Mouse (Mus musculus) ES-Bruce4 (cell line): ENCODE results near the gene Filip1. TPM values are rescaled to one million over a fixed set of nuclear protein-coding genes. Genes with fewer than 3 reads are reported as not detected.

Experiments
- H3K27ac ChIP-seq: 2 replicates; pipeline ENCODE4 v1.5.1; 2012; ENCODE audit warnings: low read length, inconsistent platforms; ENCODE audit not compliant: insufficient read depth
- H3K27me3 ChIP-seq: 2 replicates; pipeline ENCODE4 v1.6.1; 2012; ENCODE audit warnings: mild to moderate bottlenecking, low read length, inconsistent platforms; ENCODE audit not compliant: control insufficient read depth, poor library complexity, insufficient read depth, severe bottlenecking
- H3K36me3 ChIP-seq: 2 replicates; pipeline ENCODE4 v1.6.1; 2012; ENCODE audit warnings: inconsistent platforms, mild to moderate bottlenecking, low read length, moderate library complexity; ENCODE audit not compliant: control insufficient read depth, poor library complexity, insufficient read depth, severe bottlenecking
- H3K4me1 ChIP-seq: one replicate; pipeline ENCODE4 v1.8.1; 2011; ENCODE audit warnings: low read length; ENCODE audit not compliant: control insufficient read depth, insufficient read depth
- H3K4me3 ChIP-seq: 2 replicates; pipeline ENCODE4 v1.5.1; 2011; ENCODE audit warnings: low read depth, mild to moderate bottlenecking, low read length
- H3K9ac ChIP-seq: 2 replicates; pipeline ENCODE4 v1.6.1; 2012; ENCODE audit warnings: low read depth, mild to moderate bottlenecking, inconsistent platforms; ENCODE audit not compliant: poor library complexity, severe bottlenecking
- H3K9me3 ChIP-seq: replicated peaks from 2 replicates; pipeline ENCODE4 v1.6.1; 2012; ENCODE audit warnings: mild to moderate bottlenecking, low read length, inconsistent platforms; ENCODE audit not compliant: control insufficient read depth, poor library complexity, insufficient read depth, severe bottlenecking
- CTCF ChIP-seq: IDR thresholded peaks from one replicate; pipeline ENCODE4 v1.8.1; 2011; ENCODE audit warnings: low read depth, low read length
- EP300 ChIP-seq: IDR thresholded peaks from 2 replicates; pipeline ENCODE4 v1.6.1; 2011; ENCODE audit warnings: low read depth, low read length; ENCODE audit not compliant: insufficient read depth
- POLR2A ChIP-seq: IDR thresholded peaks from one replicate; pipeline ENCODE4 v1.8.1; 2011; ENCODE audit warnings: low read length; ENCODE audit not compliant: insufficient read depth
- polyA plus RNA-seq: library from polyadenylated mRNA; stranded (reverse); fragments of >200 nt; gene quantifications from 2 replicates; pipeline ENCODE4 v1.2.4, GENCODE M21; 2011; ENCODE audit warnings: low read depth; ENCODE audit not compliant: missing spikeins, insufficient read depth, insufficient read length

The Filip1 gene
- polyA plus RNA-seq, 1 experiment = not detected

GRCm38 (mm10) chr9:79926464-79927155 lies 86.0 kb downstream of the Filip1 start:
- H3K9me3 ChIP-seq = no peaks in the 10 kb centered on the region
- H3K36me3 ChIP-seq = no peaks in the 10 kb centered on the region
- H3K4me1 ChIP-seq = no peaks in the 10 kb centered on the region
- no peak for TF ChIP-seq POLR2A
- TF ChIP-seq EP300 = no peak
- no peak for TF ChIP-seq CTCF
- H3K27ac ChIP-seq = no peak overlapping the region
- H3K4me3 ChIP-seq = no peak overlapping the region
- no peaks in the 10 kb centered on the region for H3K27me3 ChIP-seq
- H3K9ac ChIP-seq = no peak overlapping the region

- TF ChIP-seq EP300 = no peak
- TF ChIP-seq CTCF = no peak
- no peak for TF ChIP-seq POLR2A
- H3K27me3 ChIP-seq = no peaks in the 10 kb centered on the region
- H3K27ac ChIP-seq = no peak overlapping the region
- no peaks in the 10 kb centered on the region for H3K4me1 ChIP-seq
- no peak overlapping the region for H3K4me3 ChIP-seq
- H3K9ac ChIP-seq = no peak overlapping the region
- H3K36me3 ChIP-seq = no peaks in the 10 kb centered on the region
- H3K9me3 ChIP-seq = no peaks in the 10 kb centered on the region
Observed at GRCm38 (mm10) chr9:79925950-79926349, 86.7 kb downstream of the Filip1 start.

DNA sequence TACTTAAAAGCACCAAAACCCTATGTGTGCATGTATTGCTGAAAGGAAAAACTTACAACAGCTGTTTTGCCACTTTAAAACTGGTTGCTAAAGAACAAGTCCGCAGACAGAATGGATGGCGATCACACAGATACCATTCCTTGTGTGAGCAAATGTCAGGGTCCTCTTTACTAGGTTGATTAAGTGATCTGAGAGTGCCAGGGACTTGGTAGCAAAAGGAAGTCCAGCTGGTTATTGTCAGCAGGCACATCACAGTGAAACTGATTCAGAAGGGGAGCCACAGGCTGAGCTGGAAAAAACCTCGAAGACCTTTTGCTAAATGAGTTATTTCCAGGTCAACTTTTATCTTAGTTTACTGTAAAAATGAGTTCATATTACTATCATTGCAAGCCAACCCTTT lies 89.4 kb downstream of the Filip1 start:
- H3K9me3 ChIP-seq = no peaks in the 10 kb centered on the region
- no peaks in the 10 kb centered on the region for H3K4me1 ChIP-seq
- H3K27me3 ChIP-seq = no peaks in the 10 kb centered on the region
- no peak for TF ChIP-seq POLR2A
- TF ChIP-seq EP300 = no peak
- no peak for TF ChIP-seq CTCF
- no peak overlapping the region for H3K4me3 ChIP-seq
- H3K27ac ChIP-seq = no peak overlapping the region
- H3K36me3 ChIP-seq = no peaks in the 10 kb centered on the region
- no peak overlapping the region for H3K9ac ChIP-seq

DNA sequence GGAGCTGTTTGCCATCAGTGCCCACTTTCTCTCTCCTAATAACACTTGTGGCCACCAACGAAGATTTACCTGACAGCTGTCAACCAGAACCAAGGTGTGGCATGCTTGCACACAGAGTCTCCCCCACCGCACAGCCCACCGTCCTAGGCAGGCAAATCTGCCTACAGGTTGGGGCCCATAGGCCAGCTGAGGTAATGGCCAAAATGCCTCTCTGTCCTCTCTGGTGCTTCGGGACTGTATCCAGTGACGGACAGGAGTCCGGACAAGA lies 90.2 kb downstream of the Filip1 start:
- Histone ChIP-seq H3K36me3 (no peaks in the 10 kb centered on the region), H3K27ac (no peak overlapping the region), H3K4me1 (no peaks in the 10 kb centered on the region), H3K27me3 (no peaks in the 10 kb centered on the region), H3K9me3 (no peaks in the 10 kb centered on the region), H3K9ac (no peak overlapping the region), H3K4me3 (no peak overlapping the region)
- no peak for TF ChIP-seq POLR2A
- TF ChIP-seq CTCF = no peak
- TF ChIP-seq EP300 = no peak

DNA sequence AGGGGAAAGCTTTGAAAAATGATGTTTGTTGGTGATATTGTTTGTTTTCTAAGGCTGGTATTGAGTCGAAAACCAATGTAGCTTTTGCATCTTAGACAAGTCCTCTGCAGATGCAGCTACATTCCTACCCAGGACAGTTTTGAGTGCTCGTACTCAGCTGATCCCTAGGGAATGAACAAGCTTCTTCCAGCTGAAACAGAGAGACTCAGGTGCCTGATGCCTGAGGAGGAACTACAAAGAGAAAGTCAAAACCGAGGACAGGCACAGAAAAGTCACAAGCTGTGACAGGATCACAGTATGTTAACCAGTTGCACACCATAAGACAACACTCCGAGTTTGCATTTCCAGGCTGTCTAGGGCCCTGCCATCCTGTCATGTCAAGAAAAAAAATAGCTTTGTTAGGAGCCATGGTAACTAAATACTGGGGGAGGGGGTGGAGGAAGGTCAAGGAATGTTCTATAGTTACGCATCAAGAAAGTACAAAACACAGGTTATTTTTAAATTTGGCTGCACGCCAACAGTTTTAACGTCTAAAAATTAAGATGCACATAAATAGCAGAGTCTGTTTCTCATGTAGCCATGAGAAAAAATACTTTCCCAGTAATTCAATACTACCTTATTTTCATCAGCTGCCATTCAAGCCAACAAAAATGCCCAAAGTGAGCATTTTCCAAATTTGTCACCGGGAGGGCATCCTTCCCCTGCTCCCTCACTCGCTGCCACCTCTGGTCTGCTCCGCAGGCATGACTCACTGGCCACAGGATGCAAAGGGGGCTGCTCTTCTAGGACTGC lies 90.8 kb downstream of the Filip1 start:
- TF ChIP-seq POLR2A (no peak), CTCF (no peak), EP300 (no peak)
- H3K4me1 ChIP-seq = no peaks in the 10 kb centered on the region
- H3K36me3 ChIP-seq = no peaks in the 10 kb centered on the region
- no peaks in the 10 kb centered on the region for H3K27me3 ChIP-seq
- H3K9me3 ChIP-seq = no peaks in the 10 kb centered on the region
- H3K27ac ChIP-seq = no peak overlapping the region
- H3K9ac ChIP-seq = no peak overlapping the region
- no peak overlapping the region for H3K4me3 ChIP-seq

DNA sequence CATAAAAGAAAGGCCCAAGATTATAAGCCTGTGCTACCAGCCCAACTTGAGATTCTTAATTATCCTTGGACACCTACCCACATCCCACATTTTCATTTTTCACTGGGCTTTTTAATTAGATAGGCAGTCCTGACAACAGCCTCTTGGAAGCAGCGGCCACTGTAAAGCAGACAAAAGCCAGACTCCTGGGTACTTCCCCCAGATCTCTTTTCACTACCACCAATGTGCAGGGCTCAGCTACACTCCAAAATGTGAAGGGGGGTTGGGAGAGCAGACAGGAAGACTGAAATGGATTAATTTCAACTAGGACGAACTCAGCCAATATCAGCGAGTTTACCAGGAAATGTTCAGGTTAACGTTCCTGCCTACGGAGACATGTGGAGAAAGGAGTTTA lies 92.1 kb downstream of the Filip1 start:
- Histone ChIP-seq H3K27ac (no peak overlapping the region), H3K4me1 (no peaks in the 10 kb centered on the region), H3K9me3 (no peaks in the 10 kb centered on the region), H3K4me3 (no peak overlapping the region), H3K36me3 (no peaks in the 10 kb centered on the region), H3K9ac (no peak overlapping the region), H3K27me3 (no peaks in the 10 kb centered on the region)
- TF ChIP-seq EP300 (no peak), CTCF (no peak), POLR2A (no peak)
